Mouse (Mus musculus) CH12.LX (cell line): ENCODE measurements at regions not wholly inside any gene's neighbourhood (a gene's known extent, or its start where the extent isn't known, plus 50 kb on each side); places are given as distances from the start of the nearest gene placed in this dataset.

Source experiments
- CTCF ChIP-seq, 2 experiments: IDR thresholded peaks in 1 of 2; conservative IDR thresholded peaks in 1 of 2; 2 replicates each; pipeline ENCODE4 v1.5.1; 2011 to 2012; ENCODE audit warnings: low read depth in 2 of 2, low read length in 2 of 2, improper control_type of control experiment in 1 of 2, inconsistent platforms in 1 of 2, mild to moderate bottlenecking in 1 of 2, moderate library complexity in 1 of 2
- ETS1 ChIP-seq: conservative IDR thresholded peaks from 2 replicates; pipeline ENCODE4 v1.6.1; 2012; ENCODE audit warnings: low read depth, mild to moderate bottlenecking, inconsistent platforms, low read length, improper control_type of control experiment, moderate library complexity
- PAX5 ChIP-seq: IDR thresholded peaks from 2 replicates; pipeline ENCODE4 v1.6.1; 2012; ENCODE audit warnings: low read length, inconsistent platforms, mixed read lengths
- POLR2A ChIP-seq: IDR thresholded peaks from 2 replicates; pipeline ENCODE4 v1.6.1; 2011; ENCODE audit warnings: low read depth, mild to moderate bottlenecking, improper control_type of control experiment, low read length
- RAD21 ChIP-seq: IDR thresholded peaks from 2 replicates; pipeline ENCODE4 v1.6.1; 2011; ENCODE audit warnings: low read depth, mild to moderate bottlenecking, low read length, improper control_type of control experiment, moderate library complexity
- UBTF ChIP-seq: IDR thresholded peaks from 2 replicates; pipeline ENCODE4 v1.6.1; 2012; ENCODE audit warnings: low read depth, mild to moderate bottlenecking, inconsistent platforms, low read length, improper control_type of control experiment, moderate library complexity

DNA sequence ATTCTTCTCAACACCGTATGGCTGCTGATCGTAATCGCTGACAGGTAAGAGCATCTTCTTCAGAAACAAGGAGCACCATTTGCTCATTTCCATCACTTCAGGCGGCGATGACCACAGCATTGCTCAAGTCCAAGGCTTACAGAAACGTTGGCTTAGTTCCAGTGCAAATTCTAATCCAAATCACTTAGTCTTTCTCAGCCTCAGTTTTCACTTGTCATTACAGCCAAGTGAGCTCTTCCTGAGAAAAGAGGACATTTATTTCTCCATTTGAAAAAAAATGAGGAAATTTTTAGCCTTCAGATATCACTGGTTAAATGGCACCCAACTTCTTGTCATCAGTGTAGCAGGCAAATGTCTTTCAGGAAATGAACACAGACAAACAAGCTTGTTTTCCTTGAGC is 246.8 kb upstream of the Tars start:
- TF ChIP-seq CTCF (conservative IDR thresholded peaks at IDR 0.05 in 1 of 2, IDR thresholded peaks at IDR 0.05 in 1 of 2; ENCODE audit: low read depth in 2 of 2, low read length in 2 of 2) (no peak), ETS1 (no peak), POLR2A (no peak), PAX5 (no peak), UBTF (no peak), RAD21 (no peak)
